Mouse (Mus musculus): ENCODE measurements around the gene Nr6a1. TPM values are rescaled to one million over a fixed set of nuclear protein-coding genes. Genes with fewer than 3 reads are reported as not detected.

Nr6a1 gene
- polyA plus RNA-seq, 1 experiment from 2014 or later, result 4.8 TPM

- Histone ChIP-seq H3K27ac (peak overlapping the region; percentile 75), H3K27me3 (ENCODE audit: poor library complexity, severe bottlenecking) (peaks cover 100% of the 10 kb centered on the region), H3K36me3 (replicated peaks) (no peaks in the 10 kb centered on the region), H3K4me1 (peaks cover 57% of the 10 kb centered on the region), H3K4me3 (no peak overlapping the region), H3K9me3 (no peaks in the 10 kb centered on the region)
- 26% methylated on average over 9 of the region's 9 CpGs for WGBS
- no peak for DNase-seq (ENCODE audit: extremely low spot score, low spot score)
Measured at GRCm38 (mm10) chr2:38695770-38696169, 231.7 kb downstream of the Nr6a1 start.

- Histone ChIP-seq H3K27ac (no peak overlapping the region), H3K9me3 (no peaks in the 10 kb centered on the region), H3K27me3 (ENCODE audit: poor library complexity, severe bottlenecking) (peaks cover 99% of the 10 kb centered on the region), H3K4me3 (no peak overlapping the region), H3K36me3 (replicated peaks) (no peaks in the 10 kb centered on the region), H3K4me1 (peaks cover 61% of the 10 kb centered on the region)
- DNase-seq (ENCODE audit: extremely low spot score, low spot score), result peak; percentile 44
- WGBS, result 18% methylated on average over 8 of the region's 8 CpGs
Measured at GRCm38 (mm10) chr2:38691542-38691941, 235.9 kb downstream of the Nr6a1 start.

GRCm38 (mm10) chr2:38689881-38690280, 237.6 kb downstream of the Nr6a1 start:
- Histone ChIP-seq H3K27ac (peak overlapping the region; percentile 88), H3K9me3 (no peaks in the 10 kb centered on the region), H3K4me1 (peaks cover 60% of the 10 kb centered on the region), H3K36me3 (replicated peaks) (no peaks in the 10 kb centered on the region), H3K4me3 (no peak overlapping the region; the same call in 1 of the 2 replicates), H3K27me3 (ENCODE audit: poor library complexity, severe bottlenecking) (peaks cover 91% of the 10 kb centered on the region)
- DNase-seq (ENCODE audit: extremely low spot score, low spot score), result no peak
- 45% methylated on average over 1 of the region's 1 CpGs for WGBS

GRCm38 (mm10) chr2:38688791-38689520, 238.5 kb downstream of the Nr6a1 start:
- H3K27me3 ChIP-seq (ENCODE audit: poor library complexity, severe bottlenecking), result peaks cover 82% of the 10 kb centered on the region
- H3K27ac ChIP-seq, result peak overlapping the region; percentile 88
- H3K4me1 ChIP-seq, result peaks cover 59% of the 10 kb centered on the region

GRCm38 (mm10) chr2:38685746-38686145, 241.7 kb downstream of the Nr6a1 start:
- Histone ChIP-seq H3K9me3 (no peaks in the 10 kb centered on the region), H3K4me1 (peaks cover 50% of the 10 kb centered on the region), H3K36me3 (replicated peaks) (no peaks in the 10 kb centered on the region), H3K4me3 (no peak overlapping the region), H3K27ac (0 out of 2 replicates have a peak overlapping the region, but pooled peaks have one; percentile 9), H3K27me3 (ENCODE audit: poor library complexity, severe bottlenecking) (peaks cover 50% of the 10 kb centered on the region)
- DNase-seq (ENCODE audit: extremely low spot score, low spot score), result no peak
- WGBS, result 85% methylated on average over 3 of the region's 3 CpGs

More at GRCm38 (mm10) chr2:38688791-38689520, 238.5 kb downstream of the Nr6a1 start:
- Histone ChIP-seq H3K36me3 (replicated peaks) (no peaks in the 10 kb centered on the region), H3K4me3 (peak overlapping the region; percentile 50), H3K9me3 (no peaks in the 10 kb centered on the region)
- peak; percentile 84 for DNase-seq (ENCODE audit: extremely low spot score, low spot score)
- WGBS, result 2% methylated on average over 29 of the region's 29 CpGs

- no peaks in the 10 kb centered on the region for H3K9me3 ChIP-seq
- H3K27me3 ChIP-seq (ENCODE audit: poor library complexity, severe bottlenecking), result peaks cover 24% of the 10 kb centered on the region
- no peak overlapping the region for H3K27ac ChIP-seq
- no peaks in the 10 kb centered on the region for H3K36me3 ChIP-seq (replicated peaks)
- H3K4me1 ChIP-seq, result peaks cover 23% of the 10 kb centered on the region
- DNase-seq (ENCODE audit: extremely low spot score, low spot score), result no peak
- 80% methylated on average over 5 of the region's 5 CpGs for WGBS
- no peak overlapping the region for H3K4me3 ChIP-seq
Measured at GRCm38 (mm10) chr2:38683083-38683482, 244.4 kb downstream of the Nr6a1 start.

- H3K4me1 ChIP-seq, result peaks cover 20% of the 10 kb centered on the region
- WGBS, result 91% methylated on average over 5 of the region's 5 CpGs
- H3K27me3 ChIP-seq (ENCODE audit: poor library complexity, severe bottlenecking), result peaks cover 15% of the 10 kb centered on the region; the same call in 1 of the 2 replicates
Measured at GRCm38 (mm10) chr2:38682209-38682608, 245.3 kb downstream of the Nr6a1 start.

GRCm38 (mm10) chr2:38678947-38679346, 248.5 kb downstream of the Nr6a1 start:
- no peak for DNase-seq (ENCODE audit: extremely low spot score, low spot score)
- H3K9me3 ChIP-seq, result no peaks in the 10 kb centered on the region
- 0 out of 2 replicates have a peak, but pooled peaks cover 4% of the 10 kb centered on the region for H3K4me1 ChIP-seq
- H3K27ac ChIP-seq, result no peak overlapping the region
- no peaks in the 10 kb centered on the region for H3K27me3 ChIP-seq (ENCODE audit: poor library complexity, severe bottlenecking)
- no peak overlapping the region for H3K4me3 ChIP-seq
- no peaks in the 10 kb centered on the region for H3K36me3 ChIP-seq (replicated peaks)

More at GRCm38 (mm10) chr2:38682209-38682608, 245.3 kb downstream of the Nr6a1 start:
- DNase-seq (ENCODE audit: extremely low spot score, low spot score), result no peak
- Histone ChIP-seq H3K27ac (no peak overlapping the region), H3K9me3 (no peaks in the 10 kb centered on the region), H3K36me3 (replicated peaks) (no peaks in the 10 kb centered on the region), H3K4me3 (no peak overlapping the region)

- Histone ChIP-seq H3K4me1 (0 out of 2 replicates have a peak, but pooled peaks cover 11% of the 10 kb centered on the region), H3K9me3 (no peaks in the 10 kb centered on the region), H3K4me3 (no peak overlapping the region), H3K36me3 (replicated peaks) (no peaks in the 10 kb centered on the region), H3K27me3 (ENCODE audit: poor library complexity, severe bottlenecking) (peaks cover 33% of the 10 kb centered on the region), H3K27ac (no peak overlapping the region)
- 66% methylated on average over 9 of the region's 9 CpGs for WGBS
- no peak for DNase-seq (ENCODE audit: extremely low spot score, low spot score)
Measured at GRCm38 (mm10) chr2:38675366-38675969, 252.0 kb downstream of the Nr6a1 start.

Small RNA genes lying within 50 kb of the gene (microRNA-seq; reads per million reads assigned to microRNA genes)
- gene Mir181a-2 (705 reads per million, percentile 72 among the genes with 10 or more reads in this experiment), gene Mir181b-2 (2,245 reads per million, percentile 82 among the genes with 10 or more reads in this experiment)

Other genes with a start within 250 kb of the Nr6a1 start
- gene Nr5a1, start 213.1 kb downstream of the Nr6a1 start, polyA plus RNA-seq (2016; fragmentation: Nextera tagmentation; extraction: Ambion mirVana), result 0.33 and 0.69 TPM in 2 replicates
- gene Olfml2a, start 4.3 kb upstream of the Nr6a1 start, polyA plus RNA-seq (2016; fragmentation: Nextera tagmentation; extraction: Ambion mirVana), result 1.2 and 1.7 TPM in 2 replicates
- 1.7 and 1.9 TPM in 2 replicates for gene Wdr38, start 69.8 kb upstream of the Nr6a1 start, polyA plus RNA-seq (2016; fragmentation: Nextera tagmentation; extraction: Ambion mirVana)
- 126 and 131 TPM in 2 replicates for gene Arpc5l, start 77.7 kb upstream of the Nr6a1 start, polyA plus RNA-seq (2016; fragmentation: Nextera tagmentation; extraction: Ambion mirVana)
- 1,010 and 1,015 TPM in 2 replicates for gene Rpl35, start 77.9 kb upstream of the Nr6a1 start, polyA plus RNA-seq (2016; fragmentation: Nextera tagmentation; extraction: Ambion mirVana)
- gene Golga1, start 137.9 kb upstream of the Nr6a1 start, polyA plus RNA-seq (2016; fragmentation: Nextera tagmentation; extraction: Ambion mirVana), result 22.7 and 24.0 TPM in 2 replicates